Mouse (Mus musculus) embryonic stem cell, embryonic (primary cell): ENCODE measurements around the gene Sept9.

ENCODE experiments used
- CTCF ChIA-PET, 4 experiments: fragments of 300-600 bp in 2 of 4; fragments of 350-600 bp in 2 of 4; sonication (Branson Sonifier 250); formaldehyde crosslinking; loops; one replicate each; lab custom pipeline; 2022; ENCODE audit warnings: inconsistent platforms in 2 of 4; lab: Charles Lee
- POLR2A ChIA-PET, 4 experiments: fragments of 300-600 bp in 2 of 4; fragments of 350-600 bp in 2 of 4; sonication (Branson Sonifier 250); formaldehyde crosslinking; loops; one replicate each; lab custom pipeline; 2022; ENCODE audit warnings: antibody characterized with exemption in 4 of 4, inconsistent platforms in 1 of 4; lab: Charles Lee

The Sept9 gene

DNA sequence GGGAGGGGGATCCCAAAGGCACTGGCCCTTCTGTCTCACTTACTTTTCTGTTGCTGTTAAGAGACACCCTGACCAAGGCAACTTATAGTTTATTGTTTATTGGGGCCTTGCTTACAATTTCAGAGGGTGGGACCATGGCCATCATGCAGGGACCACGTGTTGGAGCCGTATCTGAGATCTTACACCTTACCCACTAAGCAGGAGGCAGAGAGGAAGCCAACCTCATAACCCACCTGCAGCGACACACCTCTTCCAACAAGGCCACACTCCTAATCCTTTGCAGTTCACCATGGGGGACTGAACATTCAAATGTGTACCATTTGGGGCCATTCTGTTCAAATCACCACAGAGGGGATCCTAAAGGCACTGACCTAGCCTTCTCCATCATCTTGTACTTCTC, 46.4 kb downstream of the Sept9 start:
- ChIA-PET CTCF (no interaction called here), POLR2A (interaction anchor here in 1 of 4 experiments (0.6 kb wide), 1 partner anchor 601 kb away, joined by 3 read pairs; no protein-coding TSS in a partner anchor)

- POLR2A ChIA-PET, result interaction anchor here in 1 of 4 experiments (1.0 kb wide), 1 partner anchor 124 kb away, joined by 3 read pairs; no protein-coding TSS in a partner anchor
- CTCF ChIA-PET, result interaction anchor here in 2 of 4 experiments (0.9 to 1.4 kb wide), 4 partner anchors 8 to 112 kb away, joined by 3 to 5 read pairs (median 4); no protein-coding TSS in a partner anchor
These were observed 46.8 kb downstream of the Sept9 start for GRCm38 (mm10) chr11:117246286-117246685.

GRCm38 (mm10) chr11:117246981-117247431, 47.5 kb downstream of the Sept9 start:
- ChIA-PET CTCF (interaction anchor here in 3 of 4 experiments (0.6 to 1.4 kb wide), 6 partner anchors 9 to 1102 kb away, joined by 3 to 5 read pairs (median 4); no protein-coding TSS in a partner anchor), POLR2A (interaction anchor here in 2 of 4 experiments (0.5 to 1.1 kb wide), 5 partner anchors 10 to 1246 kb away, joined by 3 read pairs; partner anchors contain the start of gene Sept9 (in 1 of the 2))

DNA sequence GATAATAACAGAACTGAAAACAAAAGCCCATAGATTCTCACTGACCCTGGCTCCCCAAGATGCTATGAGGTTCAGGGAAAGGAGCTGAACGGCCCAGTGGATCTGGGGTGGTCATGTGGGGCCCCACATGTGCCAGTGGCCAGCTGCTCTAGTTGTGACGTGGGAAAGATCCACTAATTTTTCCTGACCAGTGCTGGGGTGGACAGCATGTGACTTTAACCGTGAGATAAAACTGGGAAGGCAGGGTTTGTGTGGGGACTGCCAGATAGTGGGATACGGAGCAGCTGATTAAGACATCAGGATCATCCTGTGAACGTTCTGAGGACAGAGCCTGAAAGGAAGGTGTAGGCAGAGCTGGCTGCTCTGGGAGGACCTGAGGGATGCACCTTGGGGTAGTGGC, 48.1 kb downstream of the Sept9 start:
- CTCF ChIA-PET, result interaction anchor here in 3 of 4 experiments (0.7 to 1.5 kb wide), 6 partner anchors 9 to 115 kb away, joined by 3 to 5 read pairs (median 4); no protein-coding TSS in a partner anchor
- POLR2A ChIA-PET, result interaction anchor here in 3 of 4 experiments (0.5 to 1.1 kb wide), 6 partner anchors 11 to 1246 kb away, joined by 3 to 4 read pairs (median 3); partner anchors contain the start of gene Sept9 (in 1 of the 3)

DNA sequence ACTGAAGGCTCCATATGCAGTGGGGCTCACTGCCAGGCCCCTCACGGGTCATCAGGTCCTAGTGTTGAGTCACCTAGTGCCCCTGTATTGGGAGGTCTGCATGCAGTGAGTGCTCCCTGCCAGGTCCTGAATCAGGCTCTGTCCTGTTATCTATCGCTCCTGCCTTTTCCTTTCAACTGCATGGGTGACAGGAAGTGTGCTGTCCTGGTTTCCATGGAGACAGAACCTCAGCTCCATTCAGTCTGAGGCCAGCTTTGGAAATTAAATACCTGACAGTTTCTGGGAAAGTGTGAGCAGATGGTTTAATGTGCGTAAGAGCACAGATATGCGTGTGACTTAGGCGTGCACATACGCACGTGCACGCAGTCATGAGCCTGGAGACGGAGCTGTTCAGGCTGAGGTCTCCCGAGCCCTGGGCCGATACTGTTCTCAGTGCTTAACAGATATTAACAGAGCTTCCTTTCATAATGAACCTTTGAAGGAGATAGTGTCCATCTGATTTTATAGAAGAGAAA, 49.3 kb downstream of the Sept9 start:
- CTCF ChIA-PET, result interaction anchor here in 3 of 4 experiments (0.8 to 2.1 kb wide), 6 partner anchors 11 to 171 kb away, joined by 3 to 10 read pairs (median 4); no protein-coding TSS in a partner anchor
- POLR2A ChIA-PET, result interaction anchor here in 3 of 4 experiments (0.6 to 1.5 kb wide), 9 partner anchors 10 to 406 kb away, joined by 3 to 5 read pairs (median 3); partner anchors contain the start of gene Tnrc6c (in 1 of the 3)

DNA sequence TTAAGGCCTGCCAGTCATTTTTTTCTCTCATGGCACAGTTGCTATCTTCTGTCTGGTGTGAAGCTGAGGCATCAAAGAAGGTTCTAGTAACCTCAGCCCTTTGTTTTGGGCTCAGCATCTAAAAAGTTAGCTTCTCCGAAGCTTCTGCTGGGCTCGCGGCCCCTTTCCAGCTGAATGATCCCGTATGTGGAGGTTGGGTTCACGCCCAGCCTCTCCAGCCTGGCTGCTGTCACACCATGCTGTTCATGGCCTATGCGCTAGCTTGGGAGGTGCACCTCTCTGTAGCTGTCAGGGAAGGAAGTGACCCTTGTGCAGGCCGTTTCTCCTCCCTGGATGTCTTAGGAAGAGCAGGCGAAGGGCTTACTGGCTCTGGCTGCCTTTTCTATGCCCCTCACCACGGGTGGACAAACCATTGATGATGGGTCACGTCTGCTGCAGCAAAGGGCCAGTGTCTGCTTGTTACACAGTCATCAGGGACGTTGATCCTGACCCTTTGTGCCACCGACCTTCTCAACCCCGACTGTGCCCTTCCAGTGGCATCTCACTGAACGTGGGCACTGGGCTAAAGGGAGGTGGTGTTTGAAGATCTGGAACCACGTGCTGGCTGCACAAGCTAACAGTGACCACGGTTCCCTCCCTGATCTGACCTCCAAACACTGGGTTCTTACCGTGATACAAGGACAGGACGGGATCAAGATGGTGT, 50.0 kb downstream of the Sept9 start:
- CTCF ChIA-PET, result interaction anchor here in 3 of 4 experiments (0.6 to 2.1 kb wide), 7 partner anchors 11 to 172 kb away, joined by 3 to 10 read pairs (median 3); no protein-coding TSS in a partner anchor

DNA sequence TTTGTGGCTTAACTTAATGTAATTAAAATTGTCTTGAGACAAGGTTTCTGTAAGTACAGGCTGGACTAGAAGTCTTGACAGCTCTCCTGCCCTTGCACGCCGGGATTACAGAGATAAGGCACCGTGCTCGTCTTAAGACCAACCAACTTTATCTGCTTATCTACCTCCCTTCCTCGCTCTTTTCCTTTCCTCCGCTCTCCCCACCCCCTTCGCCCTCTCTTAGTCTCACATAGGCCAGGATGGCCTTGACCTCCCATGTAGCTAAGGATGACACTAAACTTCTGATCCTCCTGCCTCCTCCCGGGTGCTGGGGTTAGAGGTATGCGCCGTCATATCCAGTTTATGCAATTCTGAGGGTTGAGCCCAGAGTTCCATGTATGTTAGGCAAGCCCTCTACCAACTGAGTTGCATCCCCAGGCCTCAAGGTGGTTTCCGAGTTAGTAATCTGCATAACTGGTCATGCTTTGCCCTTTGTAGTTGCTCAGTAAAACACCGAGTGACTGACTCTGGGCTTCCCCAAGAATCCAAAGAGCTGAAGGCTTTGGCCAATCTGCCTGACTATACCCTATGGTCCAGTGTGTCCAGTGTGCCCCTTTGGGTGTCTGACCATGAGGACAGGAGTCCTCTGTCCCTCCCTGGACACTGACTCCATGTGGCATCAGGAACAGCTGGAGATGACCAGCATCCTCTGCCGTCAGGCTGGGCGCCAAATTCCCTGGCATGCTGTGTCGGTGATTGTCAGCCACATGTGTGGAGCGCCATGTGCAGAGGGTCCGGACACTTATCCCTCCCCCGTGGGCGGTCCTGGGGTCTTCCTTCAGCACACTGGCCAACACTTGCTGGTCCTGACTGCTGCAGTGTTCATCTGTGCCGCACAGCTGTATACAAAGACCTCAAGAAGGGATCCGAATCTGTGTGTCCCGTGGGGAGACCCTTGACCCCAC, 50.8 kb downstream of the Sept9 start:
- ChIA-PET CTCF (interaction anchor here in 3 of 4 experiments (0.6 to 2.9 kb wide), 9 partner anchors 12 to 557 kb away, joined by 3 to 10 read pairs (median 4); no protein-coding TSS in a partner anchor), POLR2A (interaction anchor here in 3 of 4 experiments (0.7 to 1.6 kb wide), 6 partner anchors 9 to 404 kb away, joined by 3 to 4 read pairs (median 3); partner anchors contain the start of gene Tnrc6c (in 1 of the 3))

More for the DNA sequence above, 50.0 kb downstream of the Sept9 start:
- POLR2A ChIA-PET, result interaction anchor here in 3 of 4 experiments (0.5 to 1.5 kb wide), 6 partner anchors 11 to 405 kb away, joined by 3 to 4 read pairs (median 3); partner anchors contain the start of gene Tnrc6c (in 1 of the 3)

DNA sequence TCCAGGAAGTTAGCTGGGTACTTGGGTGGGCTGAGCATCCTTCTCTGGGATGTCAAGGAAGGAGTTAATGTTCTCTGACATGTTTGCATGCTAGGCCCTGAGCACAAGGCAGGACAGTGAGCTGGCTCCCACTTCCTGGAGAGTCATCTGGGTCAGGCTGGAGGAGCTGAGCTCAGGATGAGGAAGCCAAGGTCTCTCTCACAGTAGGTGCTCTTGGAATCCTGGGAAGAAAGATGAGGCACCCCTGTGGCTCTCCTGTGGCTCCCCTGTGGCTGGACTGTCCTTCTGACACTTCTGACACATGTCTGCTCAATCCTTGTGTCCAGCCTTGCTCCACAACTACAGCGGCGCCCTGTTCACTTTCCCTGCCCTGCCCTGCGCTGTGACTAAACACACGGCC, 52.3 kb downstream of the Sept9 start:
- CTCF ChIA-PET, result interaction anchor here in 3 of 4 experiments (0.5 to 2.9 kb wide), 9 partner anchors 13 to 558 kb away, joined by 3 to 9 read pairs (median 3); no protein-coding TSS in a partner anchor
- POLR2A ChIA-PET, result interaction anchor here in 3 of 4 experiments (0.9 to 1.7 kb wide), 5 partner anchors 8 to 164 kb away, joined by 3 to 4 read pairs (median 3); no protein-coding TSS in a partner anchor

DNA sequence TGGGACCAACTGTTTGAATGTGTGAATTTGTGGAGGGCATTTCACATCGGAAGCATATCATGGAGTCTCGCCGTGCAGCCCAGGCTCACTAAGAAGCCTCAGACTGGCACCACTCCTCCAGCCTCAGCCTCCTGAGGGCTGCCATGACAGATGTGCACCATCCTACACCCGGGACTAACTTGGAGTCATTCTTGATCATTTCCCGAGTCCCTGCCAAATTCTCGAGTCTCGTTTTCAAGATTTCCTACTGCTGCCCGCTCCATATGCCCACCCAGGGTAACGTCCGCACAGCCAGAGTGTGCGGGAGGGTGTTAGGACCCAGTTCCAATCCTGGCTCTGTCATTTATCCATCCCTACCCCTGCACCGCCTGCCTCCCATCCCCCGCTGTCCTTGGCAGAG, 53.4 kb downstream of the Sept9 start:
- POLR2A ChIA-PET, result interaction anchor here in 3 of 4 experiments (0.6 to 1.7 kb wide), 6 partner anchors 9 to 165 kb away, joined by 3 to 5 read pairs (median 3); no protein-coding TSS in a partner anchor
- CTCF ChIA-PET, result interaction anchor here in 3 of 4 experiments (0.6 to 2.9 kb wide), 6 partner anchors 14 to 139 kb away, joined by 3 to 9 read pairs (median 4); no protein-coding TSS in a partner anchor

- ChIA-PET POLR2A (interaction anchor here in 3 of 4 experiments (0.5 to 2.0 kb wide), 8 partner anchors 10 to 137 kb away, joined by 3 to 9 read pairs (median 3); no protein-coding TSS in a partner anchor), CTCF (interaction anchor here (0.5 to 2.1 kb wide), 9 partner anchors 10 to 138 kb away, joined by 3 to 10 read pairs (median 3); no protein-coding TSS in a partner anchor)
These were observed 55.0 kb downstream of the Sept9 start for GRCm38 (mm10) chr11:117254161-117255107.

DNA sequence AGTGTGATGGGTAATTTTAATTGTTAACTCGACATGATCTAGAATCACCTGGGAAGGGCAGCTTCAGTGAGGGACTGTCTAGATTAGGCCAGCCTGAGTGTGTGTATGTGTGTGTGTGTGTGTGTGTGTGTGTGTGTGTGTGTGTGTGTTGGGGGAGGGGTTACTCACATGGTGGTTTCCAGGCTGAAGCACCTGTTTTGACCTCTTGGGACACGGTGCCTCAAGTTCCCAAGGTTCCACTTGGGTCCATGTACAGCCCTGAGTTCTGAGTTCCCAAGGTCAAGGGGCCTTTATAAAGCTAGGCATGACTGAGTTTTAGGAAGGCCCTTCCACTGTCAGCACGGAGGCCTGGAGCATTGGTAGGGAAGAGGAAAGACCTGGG, 55.6 kb downstream of the Sept9 start:
- ChIA-PET CTCF (interaction anchor here in 3 of 4 experiments (0.6 to 1.6 kb wide), 6 partner anchors 10 to 104 kb away, joined by 3 read pairs; no protein-coding TSS in a partner anchor), POLR2A (interaction anchor here in 3 of 4 experiments (0.5 to 2.0 kb wide), 8 partner anchors 10 to 516 kb away, joined by 3 to 9 read pairs (median 3); no protein-coding TSS in a partner anchor)

- CTCF ChIA-PET, result interaction anchor here in 3 of 4 experiments (1.0 to 1.6 kb wide), 4 partner anchors 57 to 105 kb away, joined by 3 read pairs; no protein-coding TSS in a partner anchor
- POLR2A ChIA-PET, result interaction anchor here in 2 of 4 experiments (1.1 to 2.0 kb wide), 3 partner anchors 10 to 29 kb away, joined by 3 to 9 read pairs (median 4); no protein-coding TSS in a partner anchor
These were observed 56.6 kb downstream of the Sept9 start for GRCm38 (mm10) chr11:117256088-117256487.

DNA sequence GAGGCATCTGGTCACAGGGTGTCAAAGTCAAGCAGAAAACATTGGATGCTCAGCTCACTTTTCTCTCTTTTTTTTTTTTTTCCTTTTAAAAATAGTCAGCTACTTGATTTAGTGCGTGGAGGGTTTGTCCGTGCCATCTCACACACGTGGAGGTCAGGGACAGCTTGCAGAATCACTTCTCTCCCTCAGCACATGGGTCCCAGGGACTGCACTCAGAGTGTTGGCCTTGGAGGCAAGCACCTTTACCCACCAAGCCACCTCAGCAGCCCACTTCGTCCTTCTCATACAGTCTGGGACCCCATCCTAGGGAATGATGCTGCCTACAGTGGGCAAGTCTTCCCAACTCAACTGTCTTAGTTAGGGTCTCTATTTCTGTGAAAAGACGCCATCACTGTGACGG, 57.4 kb downstream of the Sept9 start:
- POLR2A ChIA-PET, result no interaction called here
- CTCF ChIA-PET, result interaction anchor here in 3 of 4 experiments (0.9 to 1.6 kb wide), 3 partner anchors 57 to 272 kb away, joined by 3 read pairs; no protein-coding TSS in a partner anchor

DNA sequence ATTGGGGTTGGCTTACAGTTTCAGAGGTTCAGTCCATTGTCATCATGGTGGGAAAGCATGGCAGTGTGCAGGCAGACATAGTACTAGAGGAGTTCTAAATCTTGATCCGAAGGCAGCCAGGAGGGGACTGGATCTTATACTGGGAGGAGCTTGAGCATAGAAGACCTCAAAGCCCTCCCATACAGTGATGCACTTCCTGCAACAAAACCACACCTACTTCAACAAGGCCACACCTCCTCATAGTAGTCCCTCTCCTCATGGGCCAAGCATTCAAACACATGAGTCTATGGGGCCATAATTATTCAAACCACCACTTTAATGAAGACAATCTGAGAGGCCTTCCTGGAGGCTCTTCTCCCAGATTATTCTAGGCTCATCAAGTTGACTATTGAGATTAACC, 57.8 kb downstream of the Sept9 start:
- ChIA-PET CTCF (interaction anchor here in 2 of 4 experiments (0.9 to 1.1 kb wide), 3 partner anchors 101 to 272 kb away, joined by 3 read pairs; no protein-coding TSS in a partner anchor), POLR2A (interaction anchor here in 1 of 4 experiments (0.7 kb wide), 1 partner anchor 19 kb away, joined by 3 read pairs; no protein-coding TSS in a partner anchor)

GRCm38 (mm10) chr11:117257842-117258241, 58.4 kb downstream of the Sept9 start:
- ChIA-PET POLR2A (interaction anchor here in 1 of 4 experiments (0.7 kb wide), 1 partner anchor 19 kb away, joined by 3 read pairs; no protein-coding TSS in a partner anchor), CTCF (interaction anchor here in 1 of 4 experiments (0.9 kb wide), 2 partner anchors 100 to 273 kb away, joined by 3 read pairs; no protein-coding TSS in a partner anchor)
